Mouse (Mus musculus): ENCODE data around the gene Barhl2. TPM values are rescaled to one million over a fixed set of nuclear protein-coding genes. Genes with fewer than 3 reads are reported as not detected.

Gene Barhl2
- polyA plus RNA-seq, 1 experiment from 2014 or later: not detected

Other genes starting within 250 kb of the Barhl2 start
- not detected in 2 replicates for gene Gm17304, start 150.9 kb upstream of the Barhl2 start, polyA plus RNA-seq (2016; fragmentation: Nextera tagmentation; extraction: Ambion mirVana)
- gene Zfp644, start 239.1 kb upstream of the Barhl2 start, polyA plus RNA-seq (2016; fragmentation: Nextera tagmentation; extraction: Ambion mirVana): 61.1 and 63.7 TPM in 2 replicates

Measured in heart, embryonic 12.5 days (tissue).